18 mouse cellular contexts compared by ENCODE assay signal in the genomic region with DNA sequence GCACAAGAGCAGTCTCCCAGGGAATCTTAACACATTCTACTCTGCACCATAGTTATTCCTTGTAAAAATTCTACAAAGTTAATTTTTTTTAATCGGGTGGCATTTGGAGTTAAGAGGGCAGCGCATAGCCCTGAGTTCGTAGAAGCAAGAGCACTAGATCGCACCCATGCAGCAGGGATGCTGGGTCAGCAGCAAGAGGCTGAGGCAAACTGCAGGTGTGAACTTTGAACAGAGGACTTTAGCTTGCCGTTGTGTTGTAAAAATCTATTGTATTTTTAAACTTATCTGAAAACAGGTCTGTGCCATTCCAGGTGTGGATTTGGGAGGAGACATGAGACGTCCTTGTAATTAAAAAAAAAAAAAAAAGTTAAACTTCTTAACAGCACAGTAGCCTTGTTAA.
"Had no signal": no experiment of that assay in that cellular context is flagged by ENCODE, and none has a peak within 500 bp of the region (broad histone marks: within the 10 kb centered on the region; RNA-seq: fewer than 3 reads in every experiment).

No protein-coding gene starts in this region.

- H3K9ac ChIP-seq: limb, embryonic 12.5 days; limb, embryonic 15.5 days; liver, embryonic 14.5 days; liver, postnatal 0 days; lung, embryonic 14.5 days; midbrain, embryonic 12.5 days; midbrain, embryonic 15.5 days; neural tube, embryonic 12.5 days; neural tube, embryonic 15.5 days; stomach, embryonic 15.5 days had no signal

- ATAC-seq: liver, postnatal 0 days; lung, postnatal 0 days; midbrain, embryonic 15.5 days had no signal

- H3K9me3 ChIP-seq: limb, embryonic 12.5 days; limb, embryonic 15.5 days; midbrain, embryonic 12.5 days; midbrain, embryonic 15.5 days; neural tube, embryonic 12.5 days; neural tube, embryonic 15.5 days; stomach, embryonic 15.5 days had no signal

- DNase-seq: left cerebral cortex, postnatal 4 days; liver, postnatal 0 days; right cerebral cortex, adult 18-20 months; right cerebral cortex, postnatal 14 days; right cerebral cortex, postnatal 4 days; thymus, postnatal 25 days had no signal

- H3K36me3 ChIP-seq: limb, embryonic 12.5 days; limb, embryonic 15.5 days; midbrain, embryonic 12.5 days; midbrain, embryonic 15.5 days; neural tube, embryonic 12.5 days; neural tube, embryonic 15.5 days; stomach, embryonic 15.5 days had no signal

- H3K27ac ChIP-seq: limb, embryonic 12.5 days; limb, embryonic 15.5 days; liver, embryonic 14.5 days; macrophage; midbrain, embryonic 12.5 days; midbrain, embryonic 15.5 days; neural tube, embryonic 12.5 days; neural tube, embryonic 15.5 days; stomach, embryonic 15.5 days had no signal

- H3K4me3 ChIP-seq: limb, embryonic 12.5 days; limb, embryonic 15.5 days; midbrain, embryonic 12.5 days; midbrain, embryonic 15.5 days; neural tube, embryonic 12.5 days; neural tube, embryonic 15.5 days; stomach, embryonic 15.5 days had no signal

- H3K27me3 ChIP-seq: limb, embryonic 12.5 days; limb, embryonic 15.5 days; midbrain, embryonic 12.5 days; midbrain, embryonic 15.5 days; neural tube, embryonic 12.5 days; neural tube, embryonic 15.5 days; stomach, embryonic 15.5 days had no signal

- H3K4me2 ChIP-seq: limb, embryonic 12.5 days; limb, embryonic 15.5 days; liver, embryonic 11.5 days; lung, embryonic 14.5 days; midbrain, embryonic 12.5 days; midbrain, embryonic 15.5 days; neural tube, embryonic 12.5 days; neural tube, embryonic 15.5 days; stomach, embryonic 15.5 days had no signal

- H3K4me1 ChIP-seq: limb, embryonic 12.5 days; limb, embryonic 15.5 days; midbrain, embryonic 15.5 days; neural tube, embryonic 15.5 days; stomach, embryonic 15.5 days had no signal
